Mouse (Mus musculus): ENCODE results near the gene Bmp6. TPM values are rescaled to one million over a fixed set of nuclear protein-coding genes. Genes with fewer than 3 reads are reported as not detected.

Bmp6 gene
- polyA plus RNA-seq, 1 experiment from 2014 or later = 0.63 TPM

- Histone ChIP-seq H3K9ac (replicated peaks; ENCODE audit: low read length) (no peak overlapping the region), H3K9me3 (replicated peaks; ENCODE audit: control insufficient read depth, low read length) (no peaks in the 10 kb centered on the region), H3K27ac (replicated peaks; ENCODE audit: low read depth, low read length) (no peak overlapping the region), H3K4me3 (ENCODE audit: low read depth, low read length) (no peak overlapping the region), H3K27me3 (ENCODE audit: control insufficient read depth, insufficient read depth, low read length) (no peaks in the 10 kb centered on the region), H3K4me2 (ENCODE audit: low read depth, low read length) (no peak overlapping the region), H3K36me3 (replicated peaks; ENCODE audit: control insufficient read depth, insufficient read depth, low read depth, low read length) (peaks cover 3% of the 10 kb centered on the region; the same call in 1 of the 2 replicates), H3K4me1 (ENCODE audit: control insufficient read depth, insufficient read depth, low read length) (no peaks in the 10 kb centered on the region)
- ATAC-seq (replicated peaks; ENCODE audit: insufficient number of reproducible peaks, low FRiP score, low TSS enrichment, low read depth) (no peak), DNase-seq (ENCODE audit: low spot score) (no peak)
- 96% methylated on average over 8 of the region's 8 CpGs for WGBS
These were observed 164.9 kb downstream of the Bmp6 start for GRCm38 (mm10) chr13:38509681-38510341.

GRCm38 (mm10) chr13:38511979-38512378 lies 167.1 kb downstream of the Bmp6 start:
- Histone ChIP-seq H3K4me3 (ENCODE audit: low read depth, low read length) (no peak overlapping the region), H3K4me1 (ENCODE audit: control insufficient read depth, insufficient read depth, low read length) (no peaks in the 10 kb centered on the region), H3K4me2 (ENCODE audit: low read depth, low read length) (no peak overlapping the region), H3K9ac (replicated peaks; ENCODE audit: low read length) (no peak overlapping the region), H3K36me3 (replicated peaks; ENCODE audit: control insufficient read depth, insufficient read depth, low read depth, low read length) (no peaks in the 10 kb centered on the region; the same call in 1 of the 2 replicates), H3K9me3 (replicated peaks; ENCODE audit: control insufficient read depth, low read length) (no peaks in the 10 kb centered on the region), H3K27ac (replicated peaks; ENCODE audit: low read depth, low read length) (no peak overlapping the region), H3K27me3 (ENCODE audit: control insufficient read depth, insufficient read depth, low read length) (no peaks in the 10 kb centered on the region)
- ATAC-seq (replicated peaks; ENCODE audit: insufficient number of reproducible peaks, low FRiP score, low TSS enrichment, low read depth) = no peak
- 91% methylated on average over 10 of the region's 10 CpGs for WGBS
- no peak for DNase-seq (ENCODE audit: low spot score)

- Histone ChIP-seq H3K9me3 (replicated peaks; ENCODE audit: control insufficient read depth, low read length) (no peaks in the 10 kb centered on the region), H3K27me3 (ENCODE audit: control insufficient read depth, insufficient read depth, low read length) (no peaks in the 10 kb centered on the region), H3K4me3 (ENCODE audit: low read depth, low read length) (no peak overlapping the region), H3K27ac (replicated peaks; ENCODE audit: low read depth, low read length) (no peak overlapping the region), H3K4me1 (ENCODE audit: control insufficient read depth, insufficient read depth, low read length) (no peaks in the 10 kb centered on the region), H3K9ac (replicated peaks; ENCODE audit: low read length) (no peak overlapping the region), H3K36me3 (replicated peaks; ENCODE audit: control insufficient read depth, insufficient read depth, low read depth, low read length) (no peaks in the 10 kb centered on the region; the same call in 1 of the 2 replicates), H3K4me2 (ENCODE audit: low read depth, low read length) (no peak overlapping the region)
- WGBS = 94% methylated on average over 7 of the region's 7 CpGs
- ATAC-seq (replicated peaks; ENCODE audit: insufficient number of reproducible peaks, low FRiP score, low TSS enrichment, low read depth) (no peak), DNase-seq (ENCODE audit: low spot score) (no peak)
These were observed 169.0 kb downstream of the Bmp6 start for GRCm38 (mm10) chr13:38513921-38514320.

- Histone ChIP-seq H3K4me1 (ENCODE audit: control insufficient read depth, insufficient read depth, low read length) (no peaks in the 10 kb centered on the region), H3K4me2 (ENCODE audit: low read depth, low read length) (no peak overlapping the region), H3K36me3 (replicated peaks; ENCODE audit: control insufficient read depth, insufficient read depth, low read depth, low read length) (no peaks in the 10 kb centered on the region; the same call in 1 of the 2 replicates), H3K27ac (replicated peaks; ENCODE audit: low read depth, low read length) (no peak overlapping the region), H3K9me3 (replicated peaks; ENCODE audit: control insufficient read depth, low read length) (no peaks in the 10 kb centered on the region), H3K4me3 (ENCODE audit: low read depth, low read length) (no peak overlapping the region), H3K9ac (replicated peaks; ENCODE audit: low read length) (no peak overlapping the region), H3K27me3 (ENCODE audit: control insufficient read depth, insufficient read depth, low read length) (no peaks in the 10 kb centered on the region)
- 90% methylated on average over 2 of the region's 2 CpGs for WGBS
- no peak for DNase-seq (ENCODE audit: low spot score)
- no peak for ATAC-seq (replicated peaks; ENCODE audit: insufficient number of reproducible peaks, low FRiP score, low TSS enrichment, low read depth)
These were observed 170.5 kb downstream of the Bmp6 start for GRCm38 (mm10) chr13:38515431-38515830.

- Histone ChIP-seq H3K4me3 (ENCODE audit: low read depth, low read length) (no peak overlapping the region), H3K27me3 (ENCODE audit: control insufficient read depth, insufficient read depth, low read length) (no peaks in the 10 kb centered on the region), H3K27ac (replicated peaks; ENCODE audit: low read depth, low read length) (no peak overlapping the region), H3K4me1 (ENCODE audit: control insufficient read depth, insufficient read depth, low read length) (no peaks in the 10 kb centered on the region), H3K4me2 (ENCODE audit: low read depth, low read length) (no peak overlapping the region), H3K9ac (replicated peaks; ENCODE audit: low read length) (no peak overlapping the region), H3K9me3 (replicated peaks; ENCODE audit: control insufficient read depth, low read length) (no peaks in the 10 kb centered on the region), H3K36me3 (replicated peaks; ENCODE audit: control insufficient read depth, insufficient read depth, low read depth, low read length) (no peaks in the 10 kb centered on the region; the same call in 1 of the 2 replicates)
- no peak for ATAC-seq (replicated peaks; ENCODE audit: insufficient number of reproducible peaks, low FRiP score, low TSS enrichment, low read depth)
- DNase-seq (ENCODE audit: low spot score) = no peak
- WGBS = 75% methylated on average over 3 of the region's 3 CpGs
These were observed 170.9 kb downstream of the Bmp6 start for GRCm38 (mm10) chr13:38515845-38516244.

- no peaks in the 10 kb centered on the region for H3K4me1 ChIP-seq (ENCODE audit: control insufficient read depth, insufficient read depth, low read length)
- H3K9me3 ChIP-seq (replicated peaks; ENCODE audit: control insufficient read depth, low read length) = no peaks in the 10 kb centered on the region
- ATAC-seq (replicated peaks; ENCODE audit: insufficient number of reproducible peaks, low FRiP score, low TSS enrichment, low read depth) (no peak), DNase-seq (ENCODE audit: low spot score) (no peak)
- no peaks in the 10 kb centered on the region; the same call in 1 of the 2 replicates for H3K36me3 ChIP-seq (replicated peaks; ENCODE audit: control insufficient read depth, insufficient read depth, low read depth, low read length)
- H3K27ac ChIP-seq (replicated peaks; ENCODE audit: low read depth, low read length) = no peak overlapping the region
- H3K4me3 ChIP-seq (ENCODE audit: low read depth, low read length) = no peak overlapping the region
- 91% methylated on average over 11 of the region's 11 CpGs for WGBS
- H3K27me3 ChIP-seq (ENCODE audit: control insufficient read depth, insufficient read depth, low read length) = no peaks in the 10 kb centered on the region
- H3K4me2 ChIP-seq (ENCODE audit: low read depth, low read length) = no peak overlapping the region
- no peak overlapping the region for H3K9ac ChIP-seq (replicated peaks; ENCODE audit: low read length)
These were observed 171.7 kb downstream of the Bmp6 start for GRCm38 (mm10) chr13:38516582-38516981.

- no peak for ATAC-seq (replicated peaks; ENCODE audit: insufficient number of reproducible peaks, low FRiP score, low TSS enrichment, low read depth)
- no peak overlapping the region for H3K27ac ChIP-seq (replicated peaks; ENCODE audit: low read depth, low read length)
- H3K4me1 ChIP-seq (ENCODE audit: control insufficient read depth, insufficient read depth, low read length) = no peaks in the 10 kb centered on the region
- H3K9me3 ChIP-seq (replicated peaks; ENCODE audit: control insufficient read depth, low read length) = no peaks in the 10 kb centered on the region
- DNase-seq (ENCODE audit: low spot score) = no peak
- no peaks in the 10 kb centered on the region for H3K27me3 ChIP-seq (ENCODE audit: control insufficient read depth, insufficient read depth, low read length)
- 94% methylated on average over 11 of the region's 11 CpGs for WGBS
- no peak overlapping the region for H3K9ac ChIP-seq (replicated peaks; ENCODE audit: low read length)
- no peak overlapping the region for H3K4me2 ChIP-seq (ENCODE audit: low read depth, low read length)
- no peak overlapping the region for H3K4me3 ChIP-seq (ENCODE audit: low read depth, low read length)
- H3K36me3 ChIP-seq (replicated peaks; ENCODE audit: control insufficient read depth, insufficient read depth, low read depth, low read length) = no peaks in the 10 kb centered on the region; the same call in 1 of the 2 replicates
These were observed 175.4 kb downstream of the Bmp6 start for GRCm38 (mm10) chr13:38520299-38520698.

- ATAC-seq (replicated peaks; ENCODE audit: insufficient number of reproducible peaks, low FRiP score, low TSS enrichment, low read depth) (no peak), DNase-seq (ENCODE audit: low spot score) (no peak)
- Histone ChIP-seq H3K27ac (replicated peaks; ENCODE audit: low read depth, low read length) (no peak overlapping the region), H3K9ac (replicated peaks; ENCODE audit: low read length) (no peak overlapping the region), H3K4me3 (ENCODE audit: low read depth, low read length) (no peak overlapping the region), H3K27me3 (ENCODE audit: control insufficient read depth, insufficient read depth, low read length) (no peaks in the 10 kb centered on the region), H3K4me1 (ENCODE audit: control insufficient read depth, insufficient read depth, low read length) (no peaks in the 10 kb centered on the region; the same call in 1 of the 2 replicates), H3K4me2 (ENCODE audit: low read depth, low read length) (no peak overlapping the region), H3K9me3 (replicated peaks; ENCODE audit: control insufficient read depth, low read length) (no peaks in the 10 kb centered on the region), H3K36me3 (replicated peaks; ENCODE audit: control insufficient read depth, insufficient read depth, low read depth, low read length) (no peaks in the 10 kb centered on the region)
- WGBS = 80% methylated on average over 4 of the region's 4 CpGs
These were observed 177.2 kb downstream of the Bmp6 start for GRCm38 (mm10) chr13:38522056-38522654.
